Mouse (Mus musculus) lung, postnatal 0 days (tissue): ENCODE results near the gene Tulp4.

ENCODE experiments used
- CTCF ChIP-seq: IDR thresholded peaks from 2 replicates; pipeline ENCODE4 v1.5.1; 2016; ENCODE audit warnings: antibody characterized with exemption, mild to moderate bottlenecking
- EP300 ChIP-seq: IDR thresholded peaks from 2 replicates; pipeline ENCODE4 v1.6.1; 2016; ENCODE audit warnings: antibody characterized with exemption, mild to moderate bottlenecking, control low read depth

GRCm38 (mm10) chr17:6073405-6073804, 32.8 kb upstream of the Tulp4 start:
- TF ChIP-seq CTCF: no peak
- TF ChIP-seq EP300: no peak
